Mouse (Mus musculus) forebrain, embryonic 16.5 days (tissue): ENCODE measurements around the gene Siglecg. TPM values are rescaled to one million over a fixed set of nuclear protein-coding genes. Genes with fewer than 3 reads are reported as not detected.
"Not testable (repeated sequence)": the region's sequence is repeated elsewhere in the genome, so short reads cannot be mapped to it uniquely, and the experiment has no call there.

Experiments used
- ATAC-seq: fragments of 200-750 bp; cut with Nextera tagmentation; 2 replicates; pipeline ENCODE4 v1.8.0; 2017; ENCODE audit warnings: mild to moderate bottlenecking, moderate library complexity
- H3K27ac ChIP-seq: fragments of 300-500 bp; sonication (generic); 2 replicates; pipeline ENCODE4 v1.5.1; 2014; ENCODE audit warnings: low read length, control low read depth
- H3K27me3 ChIP-seq: fragments of 300-500 bp; sonication (generic); replicated peaks from 2 replicates; pipeline ENCODE4 v1.6.1; 2014; ENCODE audit warnings: low read length; ENCODE audit not compliant: control insufficient read depth, insufficient read depth
- H3K36me3 ChIP-seq: fragments of 300-500 bp; sonication (generic); 2 replicates; pipeline ENCODE4 v1.6.1; 2014; ENCODE audit not compliant: control insufficient read depth, insufficient read depth
- H3K4me1 ChIP-seq: fragments of 300-500 bp; sonication (generic); replicated peaks from 2 replicates; pipeline ENCODE4 v1.6.1; 2014; ENCODE audit warnings: low read length; ENCODE audit not compliant: control insufficient read depth, insufficient read depth
- H3K4me2 ChIP-seq: fragments of 300-500 bp; sonication (generic); 2 replicates; pipeline ENCODE4 v1.6.1; 2014; ENCODE audit warnings: mild to moderate bottlenecking, low read length, control low read depth
- H3K4me3 ChIP-seq: fragments of 300-500 bp; sonication (generic); replicated peaks from 2 replicates; pipeline ENCODE4 v1.5.1; 2014; ENCODE audit warnings: mild to moderate bottlenecking, low read length, control low read depth
- H3K9ac ChIP-seq: fragments of 300-500 bp; sonication (generic); replicated peaks from 2 replicates; pipeline ENCODE4 v1.6.1; 2014; ENCODE audit warnings: low read depth, low read length, control low read depth
- H3K9me3 ChIP-seq: fragments of 300-500 bp; sonication (generic); 2 replicates; pipeline ENCODE4 v1.6.1; 2016; ENCODE audit warnings: low read length; ENCODE audit not compliant: control insufficient read depth
- WGBS: fragments of 180-500 bp; shearing (Covaris S2); extraction: QIAGEN DNeasy Blood & Tissue Kit; methylation state at CpG from one replicate; pipeline ENCODE4 v1.1.7; 2014; 5-methylcytosine and 5-hydroxymethylcytosine counted together
- polyA plus RNA-seq: library from polyadenylated mRNA; unstranded; fragments of >200 nt; fragmentation: Nextera tagmentation; extraction: Ambion mirVana; gene quantifications from 2 replicates; pipeline ENCODE4 v1.2.1, GENCODE M21; 2015

Gene Siglecg
- polyA plus RNA-seq, 1 experiment from 2014 or later, result not detected

DNA sequence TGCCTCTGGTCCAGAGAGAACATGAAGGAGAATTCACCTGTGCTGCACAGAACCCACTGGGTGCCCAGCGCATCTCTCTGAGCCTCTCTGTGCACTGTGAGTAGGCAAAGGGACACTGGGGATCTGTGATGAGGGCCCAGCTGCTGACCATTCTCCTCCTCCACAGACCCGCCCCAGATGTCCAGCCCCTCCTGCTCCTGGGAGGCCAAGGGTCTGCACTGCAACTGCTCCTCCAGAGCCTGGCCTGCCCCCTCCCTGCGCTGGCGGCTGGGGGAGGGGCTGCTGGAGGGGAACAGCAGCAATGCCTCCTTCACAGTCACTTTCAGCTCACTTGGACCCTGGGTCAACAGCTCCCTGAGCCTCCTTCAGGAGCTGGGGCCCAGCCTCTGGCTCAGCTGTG is 3.7 kb downstream of the Siglecg start:
- not testable (repeated sequence) for H3K4me3 ChIP-seq, H3K9me3 ChIP-seq, H3K9ac ChIP-seq, ATAC-seq, H3K27ac ChIP-seq, H3K4me1 ChIP-seq, H3K4me2 ChIP-seq, H3K36me3 ChIP-seq, H3K27me3 ChIP-seq
- 28% methylated on average over 4 of the region's 4 CpGs for WGBS

DNA sequence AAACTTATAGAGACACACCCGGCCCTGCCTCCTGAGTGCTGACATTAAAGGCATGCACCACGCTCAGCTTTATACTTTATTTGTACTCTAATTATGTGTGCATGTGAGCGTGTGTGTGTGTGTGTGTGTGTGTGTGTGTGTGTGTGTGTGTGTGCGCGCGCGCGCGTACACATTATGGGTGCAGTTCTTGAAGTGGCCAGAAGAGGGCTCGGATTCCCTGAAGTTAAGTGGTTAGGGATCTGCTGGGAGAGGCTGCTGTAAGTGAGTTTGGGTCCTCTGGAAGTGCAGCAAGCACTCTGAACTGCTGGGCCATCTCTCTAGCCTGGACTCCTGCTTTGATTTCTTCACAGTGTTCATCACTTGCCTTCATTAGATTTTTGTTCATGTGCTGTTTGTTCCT is 9.3 kb downstream of the Siglecg start:
- H3K9me3 ChIP-seq, result no peaks in the 10 kb centered on the region
- no peak overlapping the region for H3K9ac ChIP-seq
- no peaks in the 10 kb centered on the region for H3K27me3 ChIP-seq
- no peak for ATAC-seq
- no peak overlapping the region for H3K4me3 ChIP-seq
- no peaks in the 10 kb centered on the region for H3K4me1 ChIP-seq
- H3K36me3 ChIP-seq, result no peaks in the 10 kb centered on the region
- no peak overlapping the region for H3K27ac ChIP-seq
- WGBS, result 91% methylated on average over 10 of the region's 10 CpGs
- H3K4me2 ChIP-seq, result no peak overlapping the region

DNA sequence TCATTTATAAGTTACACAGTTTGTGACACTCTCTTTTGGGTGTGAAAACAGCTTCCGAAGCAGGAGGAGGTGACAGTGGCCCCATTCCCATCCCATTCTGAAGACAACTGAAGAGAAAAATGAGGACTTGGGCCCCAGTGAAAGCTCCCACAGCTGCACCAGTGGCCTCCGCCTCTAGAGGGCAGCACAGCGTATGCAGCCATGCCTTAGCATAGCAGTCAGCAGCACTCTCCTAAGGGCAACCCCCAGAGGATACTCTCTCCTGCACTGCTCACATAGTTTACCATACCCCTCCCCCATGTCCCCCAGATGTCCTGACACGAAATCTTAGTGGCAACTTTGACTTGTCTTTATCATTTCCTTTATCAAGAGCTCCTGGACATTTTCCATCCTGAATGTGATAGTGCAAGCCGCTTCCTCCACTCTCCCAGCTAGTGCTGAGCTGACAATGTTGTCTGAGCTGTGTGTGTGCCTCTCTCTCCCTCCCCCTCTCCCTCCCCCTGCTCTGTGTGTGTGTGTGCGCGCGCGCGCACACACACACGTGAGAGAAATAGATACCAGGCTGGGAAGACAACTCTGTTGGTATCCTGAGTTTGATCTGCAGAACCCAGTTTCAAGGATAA is 15.1 kb downstream of the Siglecg start:
- WGBS, result 10% methylated on average over 11 of the region's 11 CpGs
- Histone ChIP-seq H3K4me1 (0 out of 2 replicates have a peak, but pooled peaks cover 2% of the 10 kb centered on the region), H3K4me2 (0 out of 2 replicates have a peak overlapping the region, but pooled peaks have one; percentile 1), H3K36me3 (no peaks in the 10 kb centered on the region), H3K9ac (no peak overlapping the region), H3K27me3 (no peaks in the 10 kb centered on the region), H3K4me3 (no peak overlapping the region), H3K27ac (no peak overlapping the region), H3K9me3 (no peaks in the 10 kb centered on the region)
- peak; percentile 90 for ATAC-seq

DNA sequence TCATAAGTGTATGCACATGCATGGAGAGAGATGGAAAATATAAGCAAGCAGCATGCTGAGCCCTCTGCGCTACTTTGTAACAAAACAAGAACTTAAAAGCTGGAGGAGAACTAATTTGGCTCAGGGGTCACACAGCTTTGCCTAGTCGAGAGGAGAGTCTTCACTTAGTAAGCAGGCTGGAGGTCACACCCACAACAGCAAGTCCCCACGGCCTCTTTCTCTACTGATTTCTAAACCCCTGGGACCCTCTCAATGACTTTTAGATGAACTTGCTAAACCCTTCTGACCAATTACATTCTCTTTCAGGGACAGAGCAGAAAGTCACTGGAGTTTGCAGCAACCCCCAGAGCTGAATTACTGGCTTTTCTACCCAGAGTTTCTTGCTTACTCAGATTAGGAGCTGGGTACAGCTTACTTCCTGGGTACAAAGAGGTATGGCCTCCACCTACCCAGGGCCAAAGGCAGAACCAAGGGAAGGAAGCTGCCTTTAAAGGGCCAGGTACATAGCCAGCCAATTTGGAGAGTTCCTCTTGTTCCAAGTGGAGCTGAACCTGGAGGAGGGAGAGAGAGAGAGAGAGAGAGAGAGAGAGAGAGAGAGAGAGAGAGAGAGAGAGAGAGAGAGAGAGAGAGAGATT is 16.1 kb downstream of the Siglecg start:
- H3K27me3 ChIP-seq, result no peaks in the 10 kb centered on the region

DNA sequence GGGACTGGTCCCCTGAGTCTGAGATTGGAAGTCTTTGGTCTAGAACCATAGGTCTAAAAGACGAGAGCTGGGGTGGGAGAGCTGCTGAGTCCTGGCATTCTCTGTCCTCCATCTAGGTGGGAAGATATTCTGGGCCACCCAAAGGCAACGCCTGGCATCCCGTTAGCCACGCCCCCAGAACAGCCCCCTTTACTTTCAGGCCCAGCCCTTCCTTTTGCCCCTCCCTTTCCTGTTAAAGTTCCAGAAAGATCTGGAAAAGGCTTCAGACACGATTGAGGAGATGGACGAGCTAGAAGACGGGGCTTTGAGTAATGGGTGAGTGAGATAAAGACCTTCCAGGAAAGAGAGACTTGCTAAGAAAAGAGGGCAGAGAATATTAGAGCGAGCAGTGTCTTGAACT is 19.4 kb downstream of the Siglecg start, which contains the start of gene Lim2:
Lim2 (plus strand) TSS at position 265 of the 400 bp plus-strand sequence.
- 0 out of 2 replicates have a peak, but pooled peaks cover 2% of the 10 kb centered on the region for H3K4me1 ChIP-seq
- no peak within 1 kb of the TSS for H3K4me3 ChIP-seq
- H3K9ac ChIP-seq, result no peak within 1 kb of the TSS
- WGBS, result 78% methylated on average over 8 of the region's 8 CpGs
- no peaks in the 10 kb centered on the region for H3K36me3 ChIP-seq
- H3K4me2 ChIP-seq, result no peak within 1 kb of the TSS
- no peaks in the 10 kb centered on the region for H3K27me3 ChIP-seq
- ATAC-seq, result no peak
- H3K9me3 ChIP-seq, result no peaks in the 10 kb centered on the region
- no peak within 1 kb of the TSS for H3K27ac ChIP-seq

More for the DNA sequence above, 16.1 kb downstream of the Siglecg start:
- Histone ChIP-seq H3K27ac (no peak overlapping the region), H3K9ac (no peak overlapping the region), H3K9me3 (no peaks in the 10 kb centered on the region), H3K4me1 (0 out of 2 replicates have a peak, but pooled peaks cover 2% of the 10 kb centered on the region), H3K4me3 (no peak overlapping the region), H3K36me3 (no peaks in the 10 kb centered on the region), H3K4me2 (no peak overlapping the region)
- WGBS, result 55% methylated on average over 3 of the region's 3 CpGs
- no peak for ATAC-seq

DNA sequence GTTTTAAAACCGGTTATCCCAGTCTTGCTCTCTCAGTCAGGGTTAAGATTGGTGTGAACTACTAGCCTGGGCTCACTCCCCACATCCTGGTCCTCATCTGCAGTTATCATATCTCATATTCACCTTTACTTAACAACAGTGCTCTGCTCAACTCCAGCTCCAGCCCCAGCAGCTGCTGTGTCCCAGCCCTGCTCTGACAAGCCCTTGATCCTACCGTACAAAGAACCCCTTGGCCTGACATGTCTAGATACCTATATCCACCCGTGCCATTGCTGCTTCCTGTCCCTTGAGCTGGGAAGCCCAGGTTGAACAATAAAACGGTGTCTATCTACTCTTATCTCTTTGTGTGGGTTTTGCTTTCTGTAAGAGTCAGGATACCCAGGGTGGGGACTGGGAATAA is 21.5 kb downstream of the Siglecg start:
- no peaks in the 10 kb centered on the region for H3K36me3 ChIP-seq
- no peaks in the 10 kb centered on the region for H3K9me3 ChIP-seq
- no peak overlapping the region for H3K27ac ChIP-seq
- no peak overlapping the region for H3K4me3 ChIP-seq
- no peaks in the 10 kb centered on the region for H3K27me3 ChIP-seq
- H3K9ac ChIP-seq, result no peak overlapping the region
- WGBS, result 62% methylated on average over 4 of the region's 4 CpGs
- H3K4me2 ChIP-seq, result no peak overlapping the region
- no peak for ATAC-seq
- no peaks in the 10 kb centered on the region for H3K4me1 ChIP-seq

DNA sequence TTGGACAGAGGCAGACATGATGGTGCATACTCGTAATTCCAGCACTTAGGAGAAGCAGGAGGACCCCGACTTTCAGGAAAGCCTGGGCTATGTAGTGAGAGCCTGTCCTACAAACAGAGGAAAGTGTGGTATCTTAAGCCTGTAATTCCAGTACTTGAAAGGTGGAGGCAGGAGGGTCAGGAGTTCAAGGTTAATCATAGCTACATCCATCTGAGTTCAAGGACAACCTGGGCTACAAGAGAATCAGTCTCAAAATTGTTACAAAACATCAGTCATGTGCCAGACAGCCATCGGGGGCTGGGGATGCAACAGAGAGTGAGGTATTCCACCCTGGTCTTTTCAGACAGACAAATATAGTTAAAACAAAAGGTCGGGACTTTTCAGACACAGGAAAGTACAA is 24.9 kb downstream of the Siglecg start:
- H3K27me3 ChIP-seq, result no peaks in the 10 kb centered on the region
- H3K36me3 ChIP-seq, result no peaks in the 10 kb centered on the region

DNA sequence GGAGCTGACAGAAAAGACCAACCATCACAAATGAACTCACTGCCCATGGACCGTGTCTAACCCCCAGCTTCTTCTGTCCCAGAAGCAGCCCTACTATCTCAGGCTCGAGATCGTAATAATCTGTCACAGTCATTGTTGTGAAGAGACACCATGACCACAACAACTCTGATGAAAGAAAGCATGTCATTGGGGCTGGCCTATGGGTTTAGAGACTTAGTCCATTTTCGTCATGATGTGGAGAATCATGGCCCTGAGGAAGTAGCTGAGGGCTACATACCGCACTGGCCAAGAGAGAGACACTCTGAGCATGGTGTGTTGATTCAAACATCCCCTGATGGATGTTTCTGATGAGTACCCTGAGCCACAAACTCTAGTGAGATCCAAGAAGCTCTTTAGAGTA is 26.7 kb downstream of the Siglecg start:
- no peaks in the 10 kb centered on the region for H3K9me3 ChIP-seq
- WGBS, result 87% methylated on average over 5 of the region's 5 CpGs
- H3K4me1 ChIP-seq, result no peaks in the 10 kb centered on the region
- H3K4me3 ChIP-seq, result no peak overlapping the region
- H3K27me3 ChIP-seq, result no peaks in the 10 kb centered on the region
- no peak for ATAC-seq
- no peak overlapping the region for H3K27ac ChIP-seq
- H3K36me3 ChIP-seq, result no peaks in the 10 kb centered on the region
- H3K9ac ChIP-seq, result no peak overlapping the region
- H3K4me2 ChIP-seq, result no peak overlapping the region

More for the DNA sequence above, 24.9 kb downstream of the Siglecg start:
- H3K27ac ChIP-seq, result no peak overlapping the region
- H3K9ac ChIP-seq, result no peak overlapping the region
- H3K4me1 ChIP-seq, result no peaks in the 10 kb centered on the region
- no peaks in the 10 kb centered on the region for H3K9me3 ChIP-seq
- WGBS, result 75% methylated on average over 4 of the region's 4 CpGs
- H3K4me2 ChIP-seq, result no peak overlapping the region
- no peak for ATAC-seq
- no peak overlapping the region for H3K4me3 ChIP-seq

DNA sequence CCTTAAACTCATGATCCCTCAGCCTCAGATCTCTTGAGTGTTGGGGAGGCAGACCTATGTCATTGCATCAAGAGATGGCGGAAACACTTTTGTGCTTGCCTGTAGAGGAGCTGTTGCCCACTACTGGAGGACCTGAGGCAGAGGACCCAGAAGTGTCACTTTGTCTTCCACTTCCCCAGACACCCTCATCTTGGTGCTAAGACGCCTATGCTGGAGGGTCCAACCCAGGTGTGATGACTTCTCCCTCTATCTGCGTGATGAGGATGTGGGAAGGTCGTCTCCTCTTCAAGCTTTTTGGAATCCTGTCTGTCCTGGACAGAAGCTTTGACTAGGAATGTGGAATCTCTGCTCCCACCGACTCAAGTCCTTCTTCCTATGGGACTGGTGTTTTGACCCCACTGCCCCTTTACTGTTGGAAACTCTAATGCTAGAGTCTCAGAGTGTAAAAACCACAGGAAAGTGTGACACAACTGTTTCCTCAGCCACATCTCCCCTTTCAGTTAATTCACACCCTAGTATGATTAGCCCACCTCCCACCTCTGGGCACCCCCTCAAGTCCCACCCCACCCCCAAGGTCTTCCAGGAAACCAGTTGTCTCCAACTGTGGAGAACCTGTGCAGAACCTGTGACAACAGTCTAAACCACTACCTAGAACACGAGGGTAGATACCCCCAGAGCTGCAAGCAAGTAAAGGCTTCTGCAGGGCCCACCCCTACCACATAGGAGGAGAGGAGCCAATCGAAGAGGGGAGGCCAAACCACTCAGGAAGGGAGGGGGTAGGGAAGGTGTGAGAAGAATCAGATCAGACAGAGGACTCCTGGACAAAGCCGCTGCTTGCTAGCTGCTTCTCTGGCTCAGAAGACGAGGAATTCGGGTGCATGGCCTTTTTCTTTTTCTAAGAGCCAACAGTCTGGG is 28.6 kb downstream of the Siglecg start, which contains the start of gene Nkg7:
Nkg7 (plus strand) TSS at position 733 of the 915 bp plus-strand sequence.
- H3K27me3 ChIP-seq, result no peaks in the 10 kb centered on the region
- H3K4me1 ChIP-seq, result no peaks in the 10 kb centered on the region
- H3K4me3 ChIP-seq, result no peak within 1 kb of the TSS
- ATAC-seq, result no peak
- 78% methylated on average over 10 of the region's 10 CpGs for WGBS
- no peak within 1 kb of the TSS for H3K27ac ChIP-seq
- no peaks in the 10 kb centered on the region for H3K36me3 ChIP-seq
- no peak within 1 kb of the TSS for H3K4me2 ChIP-seq
- no peak within 1 kb of the TSS for H3K9ac ChIP-seq
- no peaks in the 10 kb centered on the region for H3K9me3 ChIP-seq
